ENCODE assay signal across 37 mouse cellular contexts in genomic region chr11:105143564-105143963, GRCm38 (mm10). TPM values are rescaled to one million over a fixed set of nuclear protein-coding genes. Genes with fewer than 3 reads are reported as not detected.
DNase-seq lines count a peak whose midpoint lies in the region; ATAC-seq lines count a peak whose summit lies in the region.
"Had no signal": no experiment of that assay in that cellular context is flagged by ENCODE, and none has a peak within 500 bp of the region (broad histone marks: within the 10 kb centered on the region; RNA-seq: fewer than 3 reads in every experiment).

No protein-coding gene starts in this region.

- no peak overlapping the region for H3K4me3 ChIP-seq in liver, embryonic 12.5 days
- H3K4me3 ChIP-seq in liver, embryonic 15.5 days (replicated peaks) = no peak overlapping the region
- H3K4me3 ChIP-seq: embryonic facial prominence, embryonic 10.5 days; embryonic facial prominence, embryonic 13.5 days; erythroblast, embryonic 14.5 days; forebrain, embryonic 10.5 days; forebrain, embryonic 13.5 days; heart, adult 2 months; heart, embryonic 10.5 days; heart, embryonic 13.5 days; hindbrain, embryonic 15.5 days had no signal

- H3K36me3 ChIP-seq in liver, embryonic 12.5 days = peaks cover 32% of the 10 kb centered on the region
- H3K36me3 ChIP-seq in liver, embryonic 15.5 days (replicated peaks) = peaks cover 26% of the 10 kb centered on the region

- H3K27me3 ChIP-seq in liver, embryonic 12.5 days (replicated peaks) = no peaks in the 10 kb centered on the region
- H3K27me3 ChIP-seq in liver, embryonic 15.5 days = no peaks in the 10 kb centered on the region
- H3K27me3 ChIP-seq: CH12.LX; embryonic facial prominence, embryonic 13.5 days; forebrain, embryonic 13.5 days; heart, embryonic 13.5 days; hindbrain, embryonic 15.5 days; Patski had no signal

- H3K9ac ChIP-seq in liver, embryonic 12.5 days = no peak overlapping the region
- peak overlapping the region; percentile 10; the same call in 1 of the 2 replicates for H3K9ac ChIP-seq in liver, embryonic 15.5 days
- H3K9ac ChIP-seq: embryonic facial prominence, embryonic 13.5 days; forebrain, embryonic 13.5 days; heart, embryonic 13.5 days; hindbrain, embryonic 15.5 days had no signal

- peak; percentile 73 for DNase-seq in c-Kit-positive CD71-positive TER-119-positive erythroid progenitor cells, embryonic 14.5 days (ENCODE audit: low spot score)
- no peak for DNase-seq in lung, postnatal 4 days
- DNase-seq in adrenal gland, postnatal 25 days = no peak
- no peak for DNase-seq in urinary bladder, adult 18-20 months (ENCODE audit: low spot score in 2 of 2)
- DNase-seq: adrenal gland, postnatal 10 days; B cell, adult 2 months; cerebellum, adult 11-12 months; cerebellum, adult 8-10 months; cerebellum, postnatal 10 days; cerebellum, postnatal 36 days; embryo, embryonic 11 days; gastrocnemius, postnatal 10 days; gastrocnemius, postnatal 36 days; heart, adult 2 months; heart, postnatal 14 days; heart, postnatal 4 days had no signal

- ATAC-seq in liver, embryonic 12.5 days = peak; percentile 84
- peak; percentile 76 for ATAC-seq in liver, embryonic 15.5 days (ENCODE audit: insufficient read depth)
- ATAC-seq: forebrain, embryonic 13.5 days; forebrain, embryonic 16.5 days; Patski had no signal

- H3K4me1 ChIP-seq in liver, embryonic 12.5 days = peaks cover 42% of the 10 kb centered on the region
- H3K4me1 ChIP-seq in liver, embryonic 15.5 days (replicated peaks) = peaks cover 38% of the 10 kb centered on the region
- H3K4me1 ChIP-seq: embryonic facial prominence, embryonic 13.5 days; forebrain, embryonic 10.5 days; forebrain, embryonic 13.5 days; heart, embryonic 10.5 days; heart, embryonic 13.5 days; hindbrain, embryonic 15.5 days had no signal

- H3K27ac ChIP-seq in liver, embryonic 12.5 days = peak overlapping the region; percentile 77
- H3K27ac ChIP-seq in liver, embryonic 15.5 days (replicated peaks) = peak overlapping the region; percentile 46
- H3K27ac ChIP-seq: embryonic facial prominence, embryonic 10.5 days; embryonic facial prominence, embryonic 13.5 days; forebrain, embryonic 10.5 days; forebrain, embryonic 13.5 days; heart, adult 2 months; heart, embryonic 10.5 days; heart, embryonic 13.5 days; hindbrain, embryonic 15.5 days had no signal

- H3K4me2 ChIP-seq in liver, embryonic 12.5 days = peak overlapping the region; percentile 26
- H3K4me2 ChIP-seq in liver, embryonic 15.5 days = peak overlapping the region; percentile 6
- H3K4me2 ChIP-seq: embryonic facial prominence, embryonic 13.5 days; forebrain, embryonic 13.5 days; heart, embryonic 13.5 days; hindbrain, embryonic 15.5 days had no signal

- no peaks in the 10 kb centered on the region for H3K9me3 ChIP-seq in liver, embryonic 12.5 days (replicated peaks)
- H3K9me3 ChIP-seq in liver, embryonic 15.5 days (replicated peaks) = no peaks in the 10 kb centered on the region
- H3K9me3 ChIP-seq: embryonic facial prominence, embryonic 10.5 days; embryonic facial prominence, embryonic 13.5 days; forebrain, embryonic 10.5 days; forebrain, embryonic 13.5 days; G1E; heart, embryonic 10.5 days; heart, embryonic 13.5 days; hindbrain, embryonic 15.5 days had no signal

RNA-seq across cellular contexts. Expression of gene Gm10842, which starts 3.1 kb away (rescaled TPM):
- polyA plus RNA-seq in liver, embryonic 12.5 days (2016; fragmentation: Nextera tagmentation; extraction: Ambion mirVana) = not detected in 2 replicates
- polyA plus RNA-seq in liver, embryonic 15.5 days (2015; fragmentation: Nextera tagmentation; extraction: Ambion mirVana) = not detected in 2 replicates
- not detected in 2 replicates for total RNA-seq in adrenal gland, postnatal 25 days (2021)
- total RNA-seq: adrenal gland, adult 18-20 months; adrenal gland, postnatal 10 days; adrenal gland, postnatal 4 days; CH12.LX; G1E; gastrocnemius, adult 18-20 months; gastrocnemius, postnatal 10 days; gastrocnemius, postnatal 36 days; granulocyte monocyte progenitor cell, adult 5-6 weeks; heart, adult 2 months; heart, postnatal 14 days; heart, postnatal 4 days had no signal
- polyA plus RNA-seq: cortical plate, adult 2 months; embryonic facial prominence, embryonic 10.5 days; embryonic facial prominence, embryonic 13.5 days; erythroblast, embryonic 14.5 days; forebrain, embryonic 10.5 days; forebrain, embryonic 13.5 days; forebrain, embryonic 16.5 days; G1E; heart, adult 2 months; heart, embryonic 10.5 days; heart, embryonic 13.5 days; heart, embryonic 16.5 days; hindbrain, embryonic 11.5 days; hindbrain, embryonic 15.5 days; Patski had no signal

RNA-seq across cellular contexts. Expression of gene Mettl2, which starts 17.3 kb away (rescaled TPM):
- 34.3 and 35.1 TPM in 2 replicates for polyA plus RNA-seq in liver, embryonic 12.5 days (2016; fragmentation: Nextera tagmentation; extraction: Ambion mirVana)
- polyA plus RNA-seq in liver, embryonic 15.5 days (2015; fragmentation: Nextera tagmentation; extraction: Ambion mirVana) = 15.1 and 15.6 TPM in 2 replicates
- total RNA-seq in adrenal gland, postnatal 25 days (2021) = 22.6 and 23.8 TPM in 2 replicates

RNA-seq across cellular contexts. Expression of gene Tlk2, which starts 35.0 kb away (rescaled TPM):
- 15.9 and 16.0 TPM in 2 replicates for polyA plus RNA-seq in liver, embryonic 12.5 days (2016; fragmentation: Nextera tagmentation; extraction: Ambion mirVana)
- 7.0 and 7.3 TPM in 2 replicates for polyA plus RNA-seq in liver, embryonic 15.5 days (2015; fragmentation: Nextera tagmentation; extraction: Ambion mirVana)
- total RNA-seq in adrenal gland, postnatal 25 days (2021) = 52.7 and 54.9 TPM in 2 replicates
